Mouse (Mus musculus) layer of hippocampus, adult 6 months (tissue): ENCODE measurements around the gene Olfr902. TPM values are rescaled to one million over a fixed set of nuclear protein-coding genes. Genes with fewer than 3 reads are reported as not detected.

Source experiments
- long read RNA-seq, 2 experiments: library from polyadenylated mRNA; unstranded; transcript quantifications; one replicate each; pipeline ENCODE4 v2.0.0; 2019 to 2020
- polyA plus RNA-seq: library from polyadenylated mRNA; unstranded; fragments of <200 nt; fragmentation: Nextera tagmentation; gene quantifications from 2 replicates; pipeline ENCODE4 v1.2.3, GENCODE M21; 2021

Olfr902 gene
- polyA plus RNA-seq, result not detected in 2 replicates
- long read RNA-seq, experiment 1, result 0 reads
- long read RNA-seq, experiment 2, result 0 reads

DNA sequence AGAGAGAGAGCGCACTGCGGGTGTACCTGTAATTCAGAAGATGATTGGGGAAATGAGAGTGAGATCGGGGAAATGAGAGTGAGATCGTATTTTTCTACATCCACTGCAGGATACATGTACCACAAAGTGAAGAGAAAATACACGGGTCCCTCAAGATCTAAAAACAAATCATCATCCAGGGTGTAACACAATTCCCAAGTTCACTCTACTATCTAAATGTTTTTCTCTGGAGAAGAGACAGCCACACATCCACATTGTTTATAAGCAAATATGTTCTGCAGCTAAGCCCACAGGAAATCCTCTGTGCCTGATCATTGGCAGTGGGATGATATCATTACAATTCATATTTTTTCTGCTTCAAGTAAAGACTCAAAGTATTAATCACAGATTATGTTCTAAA is at the start of gene Olfr902:
Olfr902 (plus strand) TSS at position 301 of the 400 bp plus-strand sequence.

DNA sequence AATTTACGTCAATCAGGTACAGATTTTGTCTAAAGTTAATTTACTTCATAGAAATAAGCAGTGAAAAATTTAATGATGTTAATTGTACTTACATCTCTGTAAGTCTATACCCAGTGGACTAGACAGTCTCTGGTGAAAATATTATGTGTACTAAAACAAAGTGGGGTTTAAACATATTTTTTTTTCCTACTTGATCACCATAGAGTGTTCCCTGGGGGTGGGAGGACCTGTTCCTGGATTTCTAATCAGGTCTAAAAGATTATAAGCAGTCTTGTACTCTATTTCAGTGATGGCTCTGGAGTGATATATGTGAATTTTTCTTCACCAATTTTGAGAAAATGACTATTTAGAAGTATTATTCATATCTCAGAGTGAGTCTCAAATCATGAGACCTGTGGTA is 46.1 kb upstream of the Olfr902 start, which contains the start of gene Olfr147:
Olfr147 (plus strand) TSS at position 301 of the 400 bp plus-strand sequence.

DNA sequence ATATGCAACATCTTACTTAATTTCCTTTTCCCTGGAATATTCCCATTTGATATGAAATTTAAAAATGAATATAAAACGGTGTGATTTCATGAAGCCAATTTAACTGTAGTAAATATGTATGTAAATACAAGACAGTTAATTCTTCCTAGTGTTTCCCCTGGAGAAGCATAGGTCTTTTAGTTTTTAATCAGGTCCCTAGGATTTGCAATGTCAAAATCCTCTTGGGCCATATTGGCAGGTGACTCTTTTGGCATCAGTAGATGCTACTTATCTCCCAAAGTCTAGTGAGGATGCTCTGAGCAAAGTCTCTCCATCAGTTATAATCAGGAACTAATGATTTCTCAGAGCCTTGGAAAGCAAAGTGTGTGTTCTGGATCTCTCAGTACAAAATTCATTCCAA is 18.3 kb upstream of the Olfr902 start, which contains the start of gene Olfr901:
Olfr901 (plus strand) TSS at position 301 of the 400 bp plus-strand sequence.

DNA sequence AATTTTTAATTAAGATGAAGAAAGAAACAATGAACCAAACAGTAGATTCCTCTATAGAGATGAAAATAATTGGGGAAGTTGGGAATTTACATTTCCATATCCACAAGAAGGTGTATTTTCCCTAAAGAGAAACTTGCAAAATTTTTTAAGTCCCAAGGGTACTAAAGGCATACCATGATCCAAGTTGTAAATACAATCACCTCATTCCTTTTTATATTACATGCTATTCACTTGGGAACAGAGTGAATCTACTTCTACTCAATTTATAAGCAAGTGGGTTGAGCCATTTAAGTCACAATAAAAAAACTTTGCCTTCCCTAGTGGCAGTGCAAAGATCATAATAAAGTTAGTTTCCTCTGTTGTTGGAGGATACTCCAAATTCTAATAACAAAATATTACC is 15.4 kb downstream of the Olfr902 start, which contains the start of gene Olfr904:
Olfr904 (plus strand) TSS at position 301 of the 400 bp plus-strand sequence.

DNA sequence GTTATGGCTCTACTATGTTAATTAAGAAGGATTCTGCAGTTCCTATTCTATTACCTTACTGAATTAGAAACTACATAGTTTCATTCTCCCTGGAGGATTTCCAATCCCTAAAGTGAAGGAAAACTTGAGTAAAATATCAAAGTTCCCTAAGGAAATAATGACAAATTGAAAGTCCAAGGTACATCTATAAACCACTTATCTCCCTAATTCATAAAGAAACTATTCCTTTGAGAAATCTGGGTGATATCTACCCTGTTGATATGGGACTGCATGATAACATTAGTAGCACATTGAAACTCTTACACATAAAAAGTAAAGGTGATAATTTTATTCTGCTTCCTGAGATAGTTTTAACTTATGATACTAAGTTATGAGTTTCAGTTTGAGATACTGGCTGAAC is 23.4 kb downstream of the Olfr902 start, which contains the start of gene Olfr905:
Olfr905 (plus strand) TSS at position 301 of the 400 bp plus-strand sequence.

DNA sequence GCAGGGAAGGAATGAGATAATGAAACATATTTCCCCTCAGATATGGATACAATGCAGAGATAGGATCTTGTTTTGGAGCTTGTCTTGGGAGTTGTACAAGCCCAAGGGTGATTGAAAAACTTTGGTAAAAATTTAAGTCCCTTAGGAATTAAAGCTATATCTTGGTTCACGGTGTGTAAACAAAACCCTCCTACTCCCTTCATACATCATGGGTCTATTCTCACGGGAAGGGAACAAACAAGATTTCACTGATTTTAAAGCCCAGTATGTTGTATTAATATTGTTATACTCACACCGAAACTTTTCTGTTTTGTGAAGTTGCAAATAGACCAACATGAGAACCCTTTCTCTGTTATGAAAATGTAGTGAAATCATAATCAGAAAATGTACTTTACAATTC is 39.3 kb downstream of the Olfr902 start, which contains the start of gene Olfr906:
Olfr906 (plus strand) TSS at position 301 of the 400 bp plus-strand sequence.

DNA sequence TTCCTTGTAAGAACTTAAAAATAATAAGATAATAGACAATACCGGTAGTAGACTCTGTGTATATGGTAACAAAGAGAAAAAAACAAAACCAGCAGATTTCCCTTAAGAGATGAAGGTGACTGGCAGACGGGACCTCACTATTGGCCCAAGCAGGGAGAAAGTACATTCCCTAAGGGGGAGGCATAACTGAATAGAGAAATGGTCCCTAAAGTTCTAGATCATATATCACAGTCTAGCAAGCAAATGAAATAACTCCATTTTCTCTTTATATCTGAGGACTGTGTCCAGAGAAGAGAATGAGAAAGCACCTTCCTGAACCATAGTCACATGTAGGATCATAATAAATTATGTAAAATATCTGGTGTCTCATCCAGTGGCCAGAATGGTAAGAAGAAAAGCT is 48.0 kb downstream of the Olfr902 start, which contains the start of gene Olfr907:
Olfr907 (plus strand) TSS at position 301 of the 400 bp plus-strand sequence.

Other genes with a start within 250 kb of the Olfr902 start
- gene Olfr893, start 239.3 kb upstream of the Olfr902 start, polyA plus RNA-seq, result not detected in 2 replicates
- not detected in 2 replicates for gene Olfr894, start 229.6 kb upstream of the Olfr902 start, polyA plus RNA-seq
- gene Olfr143, start 194.9 kb upstream of the Olfr902 start, polyA plus RNA-seq, result not detected in 2 replicates
- not detected in 2 replicates for gene Olfr895, start 179.8 kb upstream of the Olfr902 start, polyA plus RNA-seq
- not detected in 2 replicates for gene Olfr896-ps1, start 156.5 kb upstream of the Olfr902 start, polyA plus RNA-seq
- gene Olfr25, start 118.6 kb upstream of the Olfr902 start, polyA plus RNA-seq, result not detected in 2 replicates
- not detected in 2 replicates for gene Olfr898, start 99.2 kb upstream of the Olfr902 start, polyA plus RNA-seq
- gene Olfr250, start 80.8 kb upstream of the Olfr902 start, polyA plus RNA-seq, result not detected in 2 replicates
- not detected in 2 replicates for gene Olfr251, start 70.6 kb upstream of the Olfr902 start, polyA plus RNA-seq
- not detected in 2 replicates for gene Olfr147, start 46.0 kb upstream of the Olfr902 start, polyA plus RNA-seq
- gene Olfr901, start 18.2 kb upstream of the Olfr902 start, polyA plus RNA-seq, result not detected in 2 replicates
- gene Olfr904, start 15.5 kb downstream of the Olfr902 start, polyA plus RNA-seq, result not detected in 2 replicates
- gene Olfr905, start 23.5 kb downstream of the Olfr902 start, polyA plus RNA-seq, result not detected in 2 replicates
- gene Olfr906, start 39.4 kb downstream of the Olfr902 start, polyA plus RNA-seq, result not detected in 2 replicates
- not detected in 2 replicates for gene Olfr907, start 48.1 kb downstream of the Olfr902 start, polyA plus RNA-seq
- gene Olfr911-ps1, start 73.9 kb downstream of the Olfr902 start, polyA plus RNA-seq, result not detected in 2 replicates
- not detected in 2 replicates for gene Olfr910, start 90.2 kb downstream of the Olfr902 start, polyA plus RNA-seq
- not detected in 2 replicates for gene Olfr912, start 132.5 kb downstream of the Olfr902 start, polyA plus RNA-seq
- not detected in 2 replicates for gene Olfr913, start 145.1 kb downstream of the Olfr902 start, polyA plus RNA-seq
- not detected in 2 replicates for gene Olfr914, start 157.4 kb downstream of the Olfr902 start, polyA plus RNA-seq
- not detected in 2 replicates for gene Olfr916, start 212.2 kb downstream of the Olfr902 start, polyA plus RNA-seq
- not detected in 2 replicates for gene Olfr917, start 218.2 kb downstream of the Olfr902 start, polyA plus RNA-seq
- not detected in 2 replicates for gene Olfr918, start 226.9 kb downstream of the Olfr902 start, polyA plus RNA-seq